Mouse (Mus musculus): ENCODE measurements around the gene Igfbp5. TPM values are rescaled to one million over a fixed set of nuclear protein-coding genes. Genes with fewer than 3 reads are reported as not detected.
A peak's percentile ranks its signal among the peaks of the same experiment; 100 is the strongest.

Gene Igfbp5
- total RNA-seq, 2 experiments from 2014 or later: 56.7 to 109 TPM

- DNase-seq: peak; percentile 84 to 87
Observed at GRCm38 (mm10) chr1:72869681-72870614, 4.7 kb downstream of the Igfbp5 start.

- DNase-seq: peak in 1 of 2 experiments; percentile 26
Observed at GRCm38 (mm10) chr1:72869275-72869674, 5.4 kb downstream of the Igfbp5 start.

- DNase-seq: no peak
Observed at GRCm38 (mm10) chr1:72868429-72869215, 6.1 kb downstream of the Igfbp5 start.

GRCm38 (mm10) chr1:72867346-72867745 lies 7.3 kb downstream of the Igfbp5 start:
- DNase-seq: no peak

GRCm38 (mm10) chr1:72866417-72866816 lies 8.3 kb downstream of the Igfbp5 start:
- no peak for DNase-seq

GRCm38 (mm10) chr1:72865900-72866299 lies 8.8 kb downstream of the Igfbp5 start:
- DNase-seq: peak; percentile 77 to 83

GRCm38 (mm10) chr1:72864272-72864671 lies 10.4 kb downstream of the Igfbp5 start:
- DNase-seq: no peak

GRCm38 (mm10) chr1:72863692-72864091 lies 11.0 kb downstream of the Igfbp5 start:
- DNase-seq: no peak

- no peak for DNase-seq
Observed at GRCm38 (mm10) chr1:72862248-72862647, 12.4 kb downstream of the Igfbp5 start.

GRCm38 (mm10) chr1:72861702-72862101 lies 13.0 kb downstream of the Igfbp5 start:
- no peak for DNase-seq

- DNase-seq: no peak
Observed at GRCm38 (mm10) chr1:72860502-72860901, 14.2 kb downstream of the Igfbp5 start.

- DNase-seq: no peak
Observed at GRCm38 (mm10) chr1:72859963-72860362, 14.7 kb downstream of the Igfbp5 start.

- DNase-seq: no peak
Observed at GRCm38 (mm10) chr1:72858874-72859273, 15.8 kb downstream of the Igfbp5 start.

GRCm38 (mm10) chr1:72858286-72858685 lies 16.4 kb downstream of the Igfbp5 start:
- no peak for DNase-seq

- no peak for DNase-seq
Observed at GRCm38 (mm10) chr1:72857631-72858030, 17.1 kb downstream of the Igfbp5 start.

GRCm38 (mm10) chr1:72857142-72857541 lies 17.5 kb downstream of the Igfbp5 start:
- DNase-seq: no peak

GRCm38 (mm10) chr1:72856209-72856909 lies 18.3 kb downstream of the Igfbp5 start:
- DNase-seq: no peak

GRCm38 (mm10) chr1:72855729-72856128 lies 19.0 kb downstream of the Igfbp5 start:
- DNase-seq: no peak

GRCm38 (mm10) chr1:72854337-72855237 lies 20.1 kb downstream of the Igfbp5 start:
- peak; percentile 54 to 62 for DNase-seq

GRCm38 (mm10) chr1:72853759-72854158 lies 20.9 kb downstream of the Igfbp5 start:
- no peak for DNase-seq

- no peak for DNase-seq
Observed at GRCm38 (mm10) chr1:72849037-72849436, 25.6 kb downstream of the Igfbp5 start.

Data from adrenal gland, postnatal 36 days (tissue).